Mouse (Mus musculus) embryo, embryonic 11 days (tissue): ENCODE measurements around the gene Itm2b.

Experiments
- DNase-seq: peaks from one replicate; pipeline ENCODE4 v3.0.0-alpha.2; 2015

The Itm2b gene

DNA sequence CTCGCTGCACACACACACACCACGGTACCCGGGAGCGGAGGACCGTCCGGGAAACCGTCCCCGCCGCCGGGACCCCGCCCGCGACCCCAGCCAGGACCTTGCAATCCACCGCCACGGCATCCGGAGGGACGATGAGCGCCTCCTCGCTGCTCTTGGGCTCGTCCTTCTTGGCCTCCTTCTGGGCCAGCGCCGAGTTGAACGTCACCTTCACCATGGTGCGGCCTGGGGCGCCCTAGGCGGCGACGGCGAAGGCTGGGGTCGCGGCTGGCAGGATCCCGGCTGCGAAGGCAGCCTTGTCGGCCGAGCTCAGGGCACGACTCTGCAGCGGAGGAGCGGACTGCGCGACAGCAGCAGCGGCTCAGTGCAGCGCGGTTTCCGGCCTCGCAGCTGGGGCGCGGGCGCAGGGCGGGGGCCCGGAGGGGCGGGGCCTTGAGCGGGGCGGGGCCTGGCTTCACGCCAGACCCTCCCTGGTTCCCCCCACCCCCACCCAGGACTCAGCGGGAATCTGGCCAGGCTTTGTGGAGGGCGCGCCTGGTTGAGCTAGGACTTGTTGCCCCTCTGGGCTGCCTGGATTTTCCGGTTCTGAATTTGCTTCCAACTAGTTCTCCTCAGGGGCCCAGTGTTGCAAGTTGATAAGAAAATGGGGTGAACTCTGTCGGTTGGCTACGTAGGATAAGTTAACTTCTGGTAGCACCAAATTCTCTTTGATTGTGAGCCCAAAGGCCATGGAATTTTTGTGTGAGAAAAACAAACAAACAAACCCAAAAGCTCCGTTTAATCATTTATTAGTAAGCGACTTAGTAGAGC, at the start of gene Itm2b:
TSS of gene Itm2b (minus strand) at position 377 of the 807 bp plus-strand sequence.
- DNase-seq, result peak; percentile 94

DNA sequence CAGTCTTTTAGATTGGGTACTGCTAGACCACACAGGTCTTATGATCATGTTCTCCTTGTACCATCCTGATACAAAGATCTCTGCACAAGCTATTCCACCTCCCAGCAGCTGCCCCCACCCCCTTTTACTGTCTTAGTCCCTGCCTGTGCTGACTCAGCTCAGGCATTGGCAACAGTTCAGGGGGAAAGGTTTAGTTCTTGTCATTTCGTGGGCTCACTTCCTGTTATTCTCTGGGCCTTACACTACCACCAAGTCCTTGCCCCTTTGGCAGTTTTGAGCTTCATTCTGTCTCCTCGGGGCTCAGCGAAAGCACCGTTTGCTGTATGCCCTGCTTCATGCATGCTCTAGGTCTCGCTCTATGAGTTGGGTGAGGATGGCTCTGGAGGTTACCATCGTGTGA, 48.4 kb upstream of the Itm2b start:
- DNase-seq, result no peak

DNA sequence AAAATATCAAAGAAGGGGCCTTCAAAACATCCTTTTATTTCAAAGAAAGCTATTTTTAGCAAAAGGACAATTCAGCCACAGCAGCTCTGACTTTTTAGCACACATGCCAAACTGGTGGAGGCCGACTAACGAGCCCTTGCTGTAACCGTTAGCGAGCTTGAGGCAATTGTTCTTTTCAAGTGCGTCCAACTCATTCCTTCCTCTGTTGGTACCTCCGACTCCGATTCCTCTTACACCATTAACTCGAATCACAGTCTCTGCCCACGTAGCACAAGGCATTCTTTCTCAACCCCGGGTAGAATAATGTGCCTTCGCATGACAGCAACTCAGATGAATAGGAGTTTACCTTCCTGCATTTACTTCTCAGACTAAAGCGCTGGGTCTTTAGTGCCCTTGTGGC, 45.5 kb upstream of the Itm2b start:
- no peak for DNase-seq

DNA sequence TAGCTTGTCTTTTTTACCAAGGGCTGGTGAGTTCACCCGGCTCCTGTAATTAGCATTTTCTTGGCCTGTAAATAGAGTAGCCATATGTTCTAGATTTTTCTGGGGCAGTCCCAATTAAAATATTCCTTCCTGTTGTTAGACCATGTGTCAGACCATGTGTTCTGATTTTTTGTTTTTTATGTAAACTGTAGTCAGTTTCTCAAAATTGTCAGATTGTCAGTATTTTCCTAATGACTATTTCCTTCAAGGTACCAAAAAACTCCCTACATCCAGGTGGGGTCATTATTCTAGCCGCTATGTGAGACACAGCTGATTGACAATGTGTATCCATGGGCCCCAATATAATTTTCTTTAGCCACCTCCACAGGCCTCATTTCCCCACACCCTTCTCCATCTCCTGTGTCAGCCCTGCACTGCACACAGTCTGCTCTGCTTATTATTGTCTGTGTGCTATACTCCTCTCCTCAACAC, 40.5 kb upstream of the Itm2b start:
- DNase-seq, result no peak

DNA sequence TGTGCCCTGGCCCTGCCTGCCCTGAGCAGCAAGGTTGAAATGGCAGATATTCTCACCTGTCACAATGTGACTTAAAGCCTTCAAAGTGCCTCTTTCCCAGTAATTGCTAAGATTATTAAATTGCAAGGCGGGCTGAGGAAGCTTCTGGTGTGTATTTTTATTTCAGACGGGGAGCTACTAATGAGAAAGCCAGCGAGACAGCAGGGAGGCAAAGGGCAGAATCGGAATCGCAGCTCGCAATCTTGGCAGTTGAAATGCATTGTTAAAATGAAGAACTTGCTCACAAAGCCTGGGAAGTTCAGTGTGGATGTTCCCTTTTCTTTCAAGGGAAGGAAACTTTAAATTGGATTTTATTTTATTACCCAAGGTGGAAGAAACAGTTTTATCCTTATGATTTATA, 39.9 kb upstream of the Itm2b start:
- no peak for DNase-seq

DNA sequence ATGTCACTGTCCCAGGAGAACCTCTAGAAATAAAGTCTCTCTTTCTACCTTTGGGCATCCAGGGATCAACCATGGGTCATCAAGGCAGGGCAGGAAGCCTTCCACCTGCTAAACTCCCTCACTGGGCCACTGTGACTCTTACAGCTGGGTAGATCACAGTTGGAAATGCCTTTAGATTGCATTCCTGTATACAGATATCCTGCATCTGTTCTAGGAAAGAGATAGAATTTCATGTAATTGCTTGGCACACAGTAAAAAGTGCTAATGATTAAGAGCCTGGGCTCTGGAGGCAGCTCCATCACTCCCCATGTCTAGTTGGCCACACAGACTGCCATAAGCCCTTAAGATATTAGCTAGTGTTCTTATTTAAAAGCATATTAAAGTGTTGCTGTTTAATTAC, 38.5 kb upstream of the Itm2b start:
- no peak for DNase-seq

DNA sequence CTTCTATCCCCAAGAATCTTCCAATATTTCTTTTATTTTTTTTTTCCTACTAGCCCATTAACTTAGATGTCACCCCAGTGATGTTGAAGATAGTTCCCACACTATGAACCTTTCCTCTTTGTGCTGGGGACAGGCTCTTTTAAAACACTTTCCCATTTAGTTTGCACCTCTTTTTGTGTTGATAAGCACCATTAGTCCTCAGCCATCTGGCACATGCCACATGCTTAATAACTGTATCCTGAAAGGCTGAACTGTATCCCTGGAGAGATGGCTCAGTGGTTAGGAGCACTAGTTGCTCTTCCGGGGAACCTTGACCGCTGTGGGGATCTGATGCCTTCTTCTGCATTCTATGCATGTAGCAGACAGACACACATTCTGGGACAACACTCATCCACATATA, 37.5 kb upstream of the Itm2b start:
- no peak for DNase-seq

DNA sequence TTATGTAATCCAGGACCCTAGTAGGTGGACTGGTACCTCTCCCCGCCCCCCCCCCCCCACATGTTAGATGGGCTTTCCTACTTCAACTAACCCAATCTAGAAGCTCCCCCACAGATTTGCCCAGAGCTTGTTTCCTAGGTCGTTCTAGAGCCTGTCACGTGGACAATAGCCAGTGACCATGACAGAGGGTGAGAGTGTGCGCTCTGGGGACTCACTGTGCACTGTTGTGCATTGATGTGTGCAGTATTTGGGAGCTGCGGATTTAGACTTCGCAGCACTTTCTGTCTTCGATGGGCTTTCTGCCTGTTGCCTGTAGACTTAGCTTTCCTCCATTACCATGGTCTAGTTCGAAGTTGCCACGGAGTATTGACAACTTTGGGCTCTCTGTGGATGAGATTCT, 36.5 kb upstream of the Itm2b start:
- DNase-seq, result no peak

DNA sequence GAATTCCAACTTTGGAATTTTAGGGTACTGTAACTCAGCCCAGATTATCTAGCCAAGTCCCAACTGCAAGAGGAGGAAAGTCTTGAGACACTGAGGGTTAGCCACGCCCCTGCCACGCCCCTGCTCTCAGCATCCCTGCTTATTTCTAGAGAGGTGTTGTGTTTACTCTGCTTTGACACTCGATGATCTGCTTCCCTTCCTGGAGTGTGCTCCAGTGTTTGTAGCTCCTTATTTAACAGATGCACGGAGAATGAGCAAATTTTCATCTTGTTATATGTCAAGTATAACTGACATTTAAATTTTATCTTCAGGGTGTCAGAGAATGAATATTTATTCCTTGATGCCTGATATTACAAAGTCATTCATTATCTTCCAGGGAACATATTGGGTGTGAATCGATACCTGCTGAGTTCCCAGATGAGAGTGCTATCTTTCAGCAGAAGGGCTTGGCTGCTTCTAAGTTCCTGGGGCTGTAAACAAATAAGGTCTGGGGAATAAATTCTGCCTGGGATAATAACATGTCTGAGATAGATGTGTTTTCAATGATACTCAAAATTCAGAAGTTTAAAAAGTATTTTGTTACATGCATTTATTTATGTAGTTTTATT, 35.2 kb upstream of the Itm2b start:
- DNase-seq, result no peak

DNA sequence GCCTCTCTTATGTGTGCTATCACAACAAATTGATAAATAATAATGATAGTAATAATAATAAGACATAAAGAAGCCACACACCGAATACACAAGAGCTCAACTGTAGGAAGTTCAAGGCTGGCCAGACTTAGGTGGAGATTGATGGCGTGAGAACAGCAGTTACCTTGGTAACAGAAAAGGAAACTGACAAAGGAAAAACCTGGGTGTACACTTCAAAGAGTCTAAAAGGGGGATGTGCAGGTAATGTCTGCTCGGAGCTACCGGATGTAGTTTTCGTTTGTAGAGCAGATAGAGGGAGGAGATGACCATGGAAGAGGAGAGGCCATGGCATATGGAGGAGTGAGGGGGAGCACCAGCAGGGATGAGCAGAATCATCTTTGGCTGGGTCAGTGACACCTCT, 31.4 kb upstream of the Itm2b start:
- no peak for DNase-seq

DNA sequence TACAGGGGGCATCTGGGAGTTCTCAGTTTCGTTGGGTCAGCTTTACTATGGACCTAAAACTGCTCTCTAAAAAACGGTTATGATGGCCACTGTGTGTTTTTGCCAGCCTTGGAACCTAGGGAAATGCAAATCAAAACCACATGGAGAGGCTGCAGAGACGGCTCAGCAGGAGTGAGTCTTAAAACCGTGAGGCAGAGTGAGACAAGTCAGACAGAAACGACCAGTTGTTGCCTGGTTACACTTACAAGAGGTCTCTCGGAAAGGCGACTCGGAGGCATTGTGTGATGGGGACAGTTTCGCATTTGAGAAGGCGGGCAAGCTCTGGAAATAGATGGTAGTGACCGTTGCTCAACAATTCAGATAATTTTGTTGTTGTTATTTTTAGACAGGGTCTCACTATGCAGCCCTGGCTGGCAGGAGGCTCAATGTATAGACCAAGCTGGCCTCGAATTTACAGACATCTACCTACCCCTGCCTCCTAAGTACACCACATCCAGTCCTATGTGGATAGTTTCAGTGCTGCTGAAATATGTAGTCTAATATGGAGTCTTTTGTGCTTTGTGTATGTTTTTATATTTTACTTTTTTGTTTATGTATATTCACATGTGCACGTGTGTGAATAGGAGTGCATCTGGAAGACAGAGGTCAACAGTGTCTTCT, 30.4 kb upstream of the Itm2b start:
- peak; percentile 77 for DNase-seq

DNA sequence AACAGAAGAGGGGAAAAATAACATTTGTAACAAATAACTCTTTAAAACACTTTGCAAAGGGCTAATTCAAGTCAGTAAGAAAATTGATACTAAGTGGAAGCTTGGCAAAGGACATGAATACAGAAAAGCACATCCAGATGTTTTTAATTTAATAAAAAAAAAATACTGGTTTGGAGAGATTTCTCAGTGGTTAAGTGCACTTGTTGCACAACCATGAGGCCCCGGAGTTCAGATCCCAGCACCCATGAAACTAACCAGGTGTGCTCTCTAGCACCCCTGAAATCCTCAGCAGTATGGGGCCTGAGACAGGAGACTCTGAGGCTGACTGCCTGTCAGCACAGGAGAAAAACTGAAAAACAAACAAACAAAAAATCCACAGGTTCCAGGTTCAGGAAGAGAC, 26.6 kb upstream of the Itm2b start:
- DNase-seq, result no peak

DNA sequence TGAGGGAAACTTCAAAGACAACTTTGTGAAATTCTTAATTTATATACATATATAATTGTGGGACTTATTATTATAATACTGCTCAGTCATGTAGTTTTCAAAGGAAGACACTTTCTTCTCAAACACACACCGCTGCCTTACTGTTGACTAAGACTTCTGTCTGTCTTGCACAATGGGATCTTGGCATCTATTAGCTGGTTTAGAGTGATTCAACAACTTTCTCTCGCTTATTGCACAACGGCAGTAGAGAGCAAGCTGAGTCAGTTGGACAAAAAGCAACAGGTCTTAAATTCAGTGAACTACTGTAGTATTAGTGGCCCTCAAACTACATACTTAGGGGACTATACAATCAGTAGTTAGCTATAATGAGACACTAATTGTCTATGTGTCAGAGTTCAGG, 25.0 kb upstream of the Itm2b start:
- DNase-seq, result no peak

DNA sequence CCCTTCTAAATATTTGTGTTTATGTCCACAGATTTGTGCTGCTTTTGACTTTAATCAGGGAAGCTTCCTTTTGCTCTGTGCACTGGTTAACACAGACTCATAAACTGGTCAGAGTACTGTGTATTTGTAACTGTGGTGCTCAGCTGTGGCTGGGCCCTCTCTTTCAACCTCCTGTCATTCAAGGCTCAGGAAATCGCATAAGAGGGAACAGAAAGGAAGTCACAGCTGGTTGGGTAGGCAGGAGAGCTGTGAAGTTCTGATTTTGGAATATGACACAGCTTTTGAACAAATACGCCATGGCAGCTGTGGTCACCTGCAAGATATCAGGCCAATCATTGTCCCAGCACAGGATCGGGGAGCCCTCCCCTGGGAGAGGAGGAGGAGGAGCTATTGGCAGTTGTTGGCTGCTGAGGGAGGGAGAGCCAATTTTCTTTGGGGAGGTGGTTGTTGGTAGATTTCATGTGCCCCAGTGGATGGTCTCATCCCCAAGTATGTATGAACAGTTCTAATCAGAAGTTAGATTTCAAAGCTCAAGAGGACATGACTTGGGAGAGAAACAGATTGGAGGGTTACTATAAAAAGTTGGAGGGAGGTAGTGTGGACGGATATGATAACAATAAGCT, 23.2 kb upstream of the Itm2b start:
- DNase-seq, result no peak

DNA sequence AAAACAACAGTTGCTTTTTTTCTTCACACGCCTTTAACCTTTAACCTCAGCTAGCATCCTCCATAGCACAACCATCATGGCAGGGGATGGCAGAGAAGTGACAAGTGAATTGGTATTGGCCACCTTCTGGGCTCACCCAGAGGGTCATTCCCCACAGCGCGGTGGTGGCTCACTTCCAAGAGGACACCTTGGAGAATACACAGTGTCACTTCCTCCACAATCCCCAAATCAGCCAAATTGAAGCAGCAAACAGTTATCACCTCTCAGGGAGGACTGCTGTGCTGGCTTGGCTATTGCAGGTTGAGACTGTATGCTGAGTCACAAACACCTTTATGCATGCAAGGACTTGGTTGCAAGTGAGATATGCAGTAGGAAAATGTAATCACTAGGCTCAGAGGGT, 18.9 kb upstream of the Itm2b start:
- no peak for DNase-seq

DNA sequence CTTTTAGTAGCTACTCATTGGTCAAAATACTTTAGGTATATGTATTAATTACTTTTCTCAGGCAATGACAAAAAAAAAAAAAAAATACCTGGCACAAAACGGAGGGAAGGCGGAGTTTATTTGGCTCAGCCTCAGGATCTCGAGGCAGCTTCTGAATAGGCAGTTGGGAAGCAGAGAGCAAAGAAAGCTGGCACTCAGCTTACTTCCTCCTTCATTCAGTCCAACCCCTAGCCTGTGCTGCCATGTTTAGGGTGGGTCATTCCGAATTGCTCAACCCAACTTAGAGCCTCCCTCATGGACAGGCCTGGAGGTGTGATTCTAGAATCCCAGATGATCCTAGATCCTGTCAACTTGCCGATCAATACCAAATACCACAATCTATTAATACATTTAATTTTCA, 18.3 kb upstream of the Itm2b start:
- DNase-seq, result no peak

DNA sequence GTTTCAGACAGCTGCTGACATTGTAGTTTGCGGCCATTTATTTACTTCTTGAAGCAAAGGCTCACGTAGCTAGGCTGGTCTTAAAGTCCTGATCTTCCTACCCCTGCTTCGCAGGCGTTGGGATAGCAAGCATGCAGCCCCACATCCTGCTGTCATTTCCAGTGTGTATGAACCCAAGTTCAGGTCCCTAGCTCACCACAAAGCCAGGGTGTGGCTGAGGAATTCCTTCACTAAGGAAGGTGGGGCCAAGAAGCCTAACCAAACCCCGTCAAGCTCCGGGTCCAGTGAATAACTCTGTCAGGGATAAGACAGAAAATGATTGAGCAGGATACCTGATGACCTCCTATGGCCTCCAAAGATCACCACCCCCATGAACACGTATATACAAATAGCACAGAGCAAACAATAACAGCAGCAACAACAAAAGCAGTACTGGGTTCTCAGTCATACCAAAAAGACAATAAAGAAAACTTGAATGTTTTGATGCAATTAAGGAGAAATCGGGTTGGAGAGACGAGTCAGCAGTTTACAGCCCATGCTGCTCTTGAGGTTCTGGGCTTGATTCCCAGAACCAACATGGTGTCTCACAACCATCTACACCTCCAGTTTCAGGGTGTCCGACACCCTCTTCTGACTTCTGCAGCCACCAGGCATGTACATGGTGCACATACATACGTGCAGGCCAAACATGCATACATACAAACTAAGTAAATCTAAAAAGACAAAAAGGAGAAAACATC, 17.4 kb upstream of the Itm2b start:
- no peak for DNase-seq

DNA sequence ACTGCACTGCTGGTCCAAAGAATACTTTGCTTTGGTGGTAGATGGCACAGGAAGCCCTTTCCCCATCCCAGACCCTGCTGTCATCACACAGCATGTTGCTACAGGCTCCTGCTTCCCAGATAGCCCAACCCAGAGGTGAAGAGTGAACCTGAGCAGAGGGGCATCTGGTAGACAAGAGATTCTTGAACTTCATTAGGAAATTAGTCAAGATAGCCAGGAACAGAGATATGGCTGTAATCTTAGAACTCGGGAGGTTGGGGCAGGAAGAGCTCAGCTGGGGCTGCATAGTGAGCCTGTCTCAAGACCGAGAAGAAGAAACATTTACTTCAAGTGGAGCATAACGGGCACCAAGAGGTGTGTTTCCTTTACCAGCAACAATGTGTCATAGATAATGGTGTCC, 16.3 kb upstream of the Itm2b start:
- DNase-seq, result no peak

DNA sequence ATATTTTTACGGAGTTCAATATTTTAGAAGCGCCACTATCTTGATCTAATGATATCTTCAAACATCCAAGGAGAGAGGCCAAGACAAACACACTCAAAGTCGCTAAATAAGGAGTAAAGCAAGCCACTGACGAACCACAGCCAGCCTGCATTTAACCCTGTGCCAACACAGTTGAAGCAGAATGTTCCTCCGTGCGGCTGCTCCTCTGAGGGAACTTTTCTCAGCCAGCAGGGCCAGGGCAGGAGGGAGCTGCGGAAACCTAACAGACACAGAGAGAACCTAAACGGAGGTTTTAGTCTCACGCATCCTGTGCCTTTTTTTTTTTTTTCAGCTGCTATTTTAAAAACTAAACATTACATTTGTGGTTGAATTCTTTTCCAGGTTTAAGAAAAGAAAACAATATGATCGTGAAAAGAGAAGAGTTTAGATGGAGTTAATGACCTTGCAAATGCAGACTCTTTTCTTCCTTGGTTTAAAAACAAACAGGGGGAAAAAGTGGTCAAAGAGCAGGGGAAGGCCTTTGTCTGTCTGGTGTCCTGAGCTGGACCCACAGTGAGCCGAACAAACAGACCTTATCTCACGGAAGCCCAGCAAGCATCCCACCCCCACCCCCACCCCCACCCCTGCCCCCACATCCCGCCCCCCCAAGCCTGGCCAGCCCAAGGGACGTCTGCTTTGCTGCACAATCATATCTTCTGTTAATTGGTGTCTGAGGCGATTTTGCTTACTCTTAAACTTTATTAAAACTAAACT, 15.0 kb upstream of the Itm2b start:
- peak; percentile 46 for DNase-seq

DNA sequence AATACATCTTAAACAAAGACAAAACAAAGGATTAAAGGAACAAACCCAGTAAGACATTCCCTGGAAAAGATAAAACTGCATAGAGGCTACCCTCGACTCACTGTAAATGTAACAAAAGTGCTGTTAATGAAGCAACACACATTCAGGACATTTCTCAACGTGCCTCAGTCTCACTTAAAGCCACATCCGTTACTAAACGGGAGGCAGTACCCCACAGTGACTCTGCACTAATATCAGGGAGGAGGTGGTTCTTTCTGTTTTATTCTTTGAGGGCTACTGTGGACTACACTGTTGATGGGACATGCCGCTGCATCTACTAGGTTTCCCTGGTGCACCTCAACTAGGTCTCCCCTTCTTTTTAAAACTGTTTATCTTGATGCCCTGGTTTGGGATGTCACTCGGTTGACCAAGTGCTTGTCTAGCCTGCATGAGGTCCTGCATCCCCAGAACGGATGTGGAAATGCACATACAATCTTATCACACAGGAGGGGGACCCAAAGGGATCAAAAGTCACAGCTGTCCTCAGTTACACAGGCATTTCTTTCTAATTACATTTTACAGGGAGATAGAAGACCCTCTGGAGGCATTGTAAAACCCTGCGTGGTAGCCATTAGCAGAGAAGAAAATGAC, 13.4 kb upstream of the Itm2b start:
- DNase-seq, result no peak

DNA sequence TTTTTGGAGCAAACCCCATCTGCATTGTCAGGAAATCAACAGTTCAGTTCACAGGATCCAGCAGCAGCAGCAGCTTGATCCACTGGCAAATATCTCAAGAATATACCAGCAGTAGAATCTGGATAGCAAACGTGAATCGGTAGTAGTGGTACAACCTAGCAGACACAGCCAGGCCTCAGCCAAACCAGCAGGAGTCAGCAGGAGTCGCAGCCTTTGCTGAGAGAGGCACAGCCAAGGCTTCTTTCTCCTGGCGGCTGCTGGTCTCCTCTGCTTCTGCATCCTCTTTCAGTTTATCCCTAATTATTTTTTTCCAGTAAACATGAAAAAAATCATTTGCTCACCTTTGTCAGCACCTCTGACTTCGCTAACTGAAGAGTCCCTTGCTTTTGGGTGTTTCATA, 10.7 kb upstream of the Itm2b start:
- no peak for DNase-seq
